Mouse (Mus musculus): Measurements from ENCODE around the gene Pgp.

- TF ChIP-seq CTCF (IDR thresholded peaks at IDR 0.05; ENCODE audit: extremely low read depth, insufficient read depth, low read length): no peak
- TF ChIP-seq POLR2A (IDR thresholded peaks at IDR 0.05; ENCODE audit: extremely low read depth, insufficient read depth, low read length): no peak
Observed at GRCm38 (mm10) chr17:24520450-24520849, 50.3 kb downstream of the Pgp start.

All from cortical plate, adult 2 months (tissue).